Mouse (Mus musculus) cerebellum, adult 8-10 months (tissue): Measurements from ENCODE around the gene Trh.

ENCODE experiments used
- DNase-seq: peaks from one replicate; pipeline ENCODE4 v3.0.0; 2022

Trh gene

GRCm38 (mm10) chr6:92244591-92244990, at the start of gene Trh:
Trh (minus strand) TSS chr6:92244650.
- DNase-seq = no peak

GRCm38 (mm10) chr6:92290826-92291225, 46.4 kb upstream of the Trh start:
- DNase-seq = no peak

GRCm38 (mm10) chr6:92286889-92287288, 42.4 kb upstream of the Trh start:
- DNase-seq = no peak

DNA sequence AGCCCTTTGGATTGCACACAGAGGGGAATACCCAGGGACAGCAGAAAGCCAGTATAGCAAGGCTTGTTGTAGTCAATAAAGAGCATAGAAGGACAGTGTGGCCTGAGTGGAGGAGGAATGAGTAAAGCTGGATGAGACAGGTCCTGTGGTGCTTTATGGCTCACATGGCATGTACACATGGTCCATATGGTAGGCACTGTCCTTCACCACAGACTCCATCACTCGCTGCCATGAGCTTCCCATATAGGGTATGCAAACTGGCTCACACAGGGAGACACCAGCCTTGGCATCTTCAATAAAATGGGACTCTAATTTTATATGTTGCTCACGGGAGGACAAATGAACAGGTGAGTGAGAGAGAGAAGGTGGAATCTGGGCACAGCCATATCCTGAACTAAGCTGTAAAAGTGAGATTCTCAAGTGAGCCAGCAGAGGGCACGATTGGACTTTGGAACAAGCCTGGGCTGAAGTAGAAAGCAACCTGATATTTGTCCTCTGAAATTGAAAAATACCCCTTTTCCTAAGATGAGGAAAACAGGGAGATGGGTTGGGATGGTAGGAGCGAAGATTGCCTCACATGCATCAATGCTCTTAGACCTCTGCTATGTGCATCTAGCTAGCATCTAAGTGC, 41.9 kb upstream of the Trh start:
- DNase-seq = peak; percentile 48

GRCm38 (mm10) chr6:92285559-92285958, 41.1 kb upstream of the Trh start:
- DNase-seq = no peak

GRCm38 (mm10) chr6:92277179-92277578, 32.7 kb upstream of the Trh start:
- DNase-seq = no peak

- DNase-seq = no peak
Measured at GRCm38 (mm10) chr6:92273652-92274322, 29.3 kb upstream of the Trh start.

DNA sequence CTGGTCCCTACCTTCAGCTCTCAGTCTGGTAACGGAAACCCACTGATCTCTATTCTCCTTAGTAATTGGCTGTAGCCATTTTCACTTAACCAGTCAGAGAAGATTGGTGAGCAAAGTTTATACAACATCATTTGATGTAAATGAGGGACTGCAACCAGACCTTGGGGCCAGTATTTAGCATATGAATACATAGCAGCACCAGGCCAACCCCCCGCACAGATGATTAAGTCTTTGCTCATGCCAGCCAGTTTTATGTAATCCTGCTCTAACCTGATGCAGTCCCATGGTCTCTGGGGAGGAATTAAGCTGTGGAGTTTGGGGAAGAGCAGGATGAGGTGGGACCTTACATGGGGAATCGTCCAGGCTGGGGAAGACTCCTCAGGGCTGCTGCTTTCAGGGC, 28.2 kb upstream of the Trh start:
- DNase-seq = no peak

- DNase-seq = peak; percentile 58
Measured at GRCm38 (mm10) chr6:92269019-92269418, 24.6 kb upstream of the Trh start.

DNA sequence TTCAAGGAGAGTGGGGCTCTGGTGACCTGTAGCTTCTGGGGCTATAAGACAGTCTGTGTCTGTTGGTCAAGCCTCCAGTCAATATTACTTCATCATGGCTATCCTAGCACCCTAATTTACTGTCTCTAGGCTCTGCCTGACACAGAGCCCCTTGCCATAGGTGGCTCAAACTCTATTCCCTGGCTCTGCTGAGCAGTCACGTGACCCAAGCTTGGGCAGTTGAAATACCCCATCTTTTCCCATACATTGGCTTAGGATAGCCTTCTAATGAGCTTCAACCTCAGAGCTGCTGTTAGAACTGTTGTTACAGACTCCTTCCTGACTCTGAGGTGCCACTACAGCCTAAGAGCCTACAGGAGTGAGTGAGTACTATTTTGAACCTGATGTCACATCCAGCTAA, 23.6 kb upstream of the Trh start:
- no peak for DNase-seq

DNA sequence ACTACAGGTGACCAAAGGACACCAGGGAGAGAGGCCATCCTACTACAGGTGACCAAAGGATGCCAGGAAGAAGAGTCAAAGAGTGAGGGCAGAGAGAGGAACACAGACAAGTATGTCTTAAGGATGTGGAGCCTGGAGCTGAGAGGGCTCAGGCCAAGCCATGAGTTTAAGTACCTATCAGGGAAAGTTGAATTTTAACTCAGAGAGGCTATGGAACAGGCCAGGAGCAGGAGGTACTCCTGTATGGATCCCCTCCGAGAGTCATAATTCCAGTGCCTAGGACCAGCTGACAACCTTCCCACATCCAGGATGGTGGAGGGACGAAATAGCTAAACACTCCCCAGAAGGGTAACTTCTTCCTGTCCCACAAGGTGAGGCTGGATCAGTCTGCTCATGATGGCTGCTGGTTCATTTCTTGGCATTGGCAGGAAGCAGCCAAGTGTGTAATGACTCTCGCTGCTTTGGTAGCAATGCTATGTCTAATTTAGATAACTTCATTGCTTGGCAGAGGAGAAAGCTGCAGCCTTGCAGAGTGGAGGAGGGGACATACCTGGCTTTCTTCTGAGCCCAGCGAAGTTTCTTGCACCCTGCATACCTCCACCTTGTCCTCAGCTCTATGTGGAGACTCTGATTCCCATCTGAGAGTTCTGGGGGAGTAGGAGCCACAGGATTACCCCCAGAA, 16.9 kb upstream of the Trh start:
- DNase-seq = no peak

DNA sequence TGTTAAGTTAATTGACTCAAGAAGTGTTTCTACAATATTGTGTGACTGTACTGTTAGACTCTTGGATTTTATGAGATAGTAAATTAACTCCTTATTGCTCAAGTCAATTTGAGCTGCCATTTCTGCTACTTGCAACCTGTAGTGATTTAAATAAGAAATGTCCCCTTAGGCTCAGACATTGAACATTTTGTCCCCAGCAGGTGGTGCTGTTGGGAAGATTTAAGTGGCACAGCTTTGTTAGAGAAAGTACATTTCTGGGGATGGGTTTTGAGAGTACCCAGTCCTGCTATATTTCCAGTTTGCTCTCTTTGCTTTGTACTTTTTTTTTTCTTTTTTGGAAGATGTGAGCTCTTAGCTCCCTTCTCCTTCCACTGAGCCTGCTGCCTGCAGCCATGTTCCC, 10.9 kb upstream of the Trh start:
- no peak for DNase-seq

- no peak for DNase-seq
Measured at GRCm38 (mm10) chr6:92253253-92253870, 8.9 kb upstream of the Trh start.

- no peak for DNase-seq
Measured at GRCm38 (mm10) chr6:92247215-92247919, 2.9 kb upstream of the Trh start.

DNA sequence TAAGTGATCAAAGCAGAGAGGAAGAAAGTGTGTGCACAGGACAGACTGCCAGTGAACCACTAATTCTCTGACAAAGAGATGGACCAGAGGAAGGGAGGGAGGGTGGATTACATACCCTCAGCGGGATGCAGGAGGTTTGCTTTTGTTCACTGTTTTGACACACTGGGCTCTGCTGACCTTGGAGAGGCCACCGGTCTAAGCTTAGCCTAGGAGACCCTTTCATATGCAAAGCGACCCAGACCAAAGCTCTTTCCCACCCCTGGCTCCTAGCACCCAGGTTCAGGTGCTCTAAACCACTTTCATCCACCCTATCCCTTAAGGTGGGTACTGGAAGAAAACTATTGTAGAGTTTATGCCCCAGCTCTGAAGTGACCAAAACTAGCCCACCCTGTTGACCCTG, 1.9 kb upstream of the Trh start:
- no peak for DNase-seq

DNA sequence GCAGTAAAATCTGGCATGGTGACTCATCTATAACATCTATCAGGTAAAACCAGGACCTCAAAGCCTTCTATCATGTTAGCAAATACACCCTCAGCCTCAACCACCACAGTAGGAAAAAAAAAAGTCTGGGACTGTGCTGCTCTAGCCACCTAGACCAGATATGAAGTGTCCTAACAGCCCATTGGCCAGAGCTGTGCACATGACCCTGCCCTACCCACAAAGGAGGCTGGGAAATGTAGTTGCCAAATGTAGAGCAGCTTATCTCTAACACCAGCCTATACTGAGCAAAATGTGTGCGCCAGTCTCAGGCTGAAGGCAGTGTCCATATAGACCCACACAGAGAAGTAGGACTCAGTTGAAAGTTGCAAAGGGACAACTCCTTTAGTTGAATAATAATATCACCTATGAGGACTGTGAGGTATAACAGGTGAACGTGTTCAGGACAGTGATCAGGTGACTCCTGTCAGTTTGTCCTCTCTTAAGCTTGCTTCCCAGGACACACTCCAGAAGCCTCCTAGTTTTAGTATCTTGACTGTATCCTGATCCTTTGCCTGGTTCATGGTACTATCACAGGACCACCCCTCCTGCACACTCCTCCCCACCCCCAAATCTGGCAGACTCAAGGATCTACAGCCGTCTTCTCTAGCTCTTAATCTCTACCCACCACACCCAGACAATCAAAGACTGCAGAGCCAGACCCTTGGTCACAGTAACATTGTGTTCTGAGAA, 3.1 kb downstream of the Trh start:
- peak; percentile 19 for DNase-seq

- no peak for DNase-seq
Measured at GRCm38 (mm10) chr6:92235036-92235435, 9.4 kb downstream of the Trh start.

DNA sequence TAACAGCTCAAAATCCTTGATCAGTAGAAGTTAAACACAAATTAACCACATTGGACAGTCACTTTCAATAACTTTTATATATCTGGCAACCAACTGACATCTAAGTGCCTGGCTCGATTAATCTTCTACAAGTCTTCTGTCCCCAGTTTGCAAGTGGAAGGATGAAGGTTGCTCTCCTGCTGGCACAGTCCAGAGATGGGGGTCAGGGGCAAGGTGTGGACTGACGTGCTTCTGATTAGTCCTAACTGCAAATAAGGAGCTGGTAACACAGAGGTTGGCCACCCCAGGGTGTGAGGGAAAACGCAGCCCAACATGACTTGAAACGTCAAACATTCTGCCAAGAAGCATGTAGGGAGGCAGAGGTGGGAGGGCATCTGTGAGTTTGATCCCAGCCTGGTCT, 12.7 kb downstream of the Trh start:
- DNase-seq = no peak

- DNase-seq = no peak
Measured at GRCm38 (mm10) chr6:92231356-92231755, 13.1 kb downstream of the Trh start.

DNA sequence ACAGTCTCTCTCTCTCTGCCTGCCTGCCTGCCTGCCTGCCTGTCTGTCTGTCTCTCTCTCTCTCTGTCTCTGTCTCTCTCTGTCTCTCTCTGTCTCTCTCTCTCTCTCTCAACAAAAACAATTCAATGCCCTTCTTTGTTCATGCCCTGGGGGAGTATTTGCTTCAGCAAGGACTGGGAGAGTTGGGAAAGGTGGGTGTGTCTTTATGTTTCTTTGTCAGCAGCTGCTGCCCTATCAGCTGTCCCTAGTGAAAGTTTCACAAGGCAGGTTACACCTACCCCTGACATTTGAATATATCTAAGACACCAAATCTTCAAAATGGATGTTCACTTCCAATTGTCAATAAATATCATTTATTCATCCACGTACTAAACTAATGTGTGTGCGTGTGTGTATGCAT, 14.9 kb downstream of the Trh start:
- no peak for DNase-seq

GRCm38 (mm10) chr6:92229103-92229502, 15.3 kb downstream of the Trh start:
- DNase-seq = no peak

- no peak for DNase-seq
Measured at GRCm38 (mm10) chr6:92224981-92225380, 19.5 kb downstream of the Trh start.

- no peak for DNase-seq
Measured at GRCm38 (mm10) chr6:92222021-92222420, 22.4 kb downstream of the Trh start.
